Mouse (Mus musculus): ENCODE measurements at regions not wholly inside any gene's neighbourhood (a gene's known extent, or its start where the extent isn't known, plus 50 kb on each side); places are given as distances from the start of the nearest gene placed in this dataset.

- WGBS, result 84% methylated on average over 4 of the region's 4 CpGs
Measured at GRCm38 (mm10) chr2:45252321-45252720, 135.1 kb upstream of the Zeb2 start.

GRCm38 (mm10) chr2:45249658-45250057 lies 132.5 kb upstream of the Zeb2 start:
- Histone ChIP-seq H3K27me3 (ENCODE audit: control insufficient read depth, insufficient read depth, low read length) (no peaks in the 10 kb centered on the region), H3K36me3 (replicated peaks; ENCODE audit: control insufficient read depth, insufficient read depth) (no peaks in the 10 kb centered on the region), H3K4me2 (replicated peaks) (no peak overlapping the region), H3K9me3 (ENCODE audit: control insufficient read depth, low read length) (no peaks in the 10 kb centered on the region), H3K4me1 (replicated peaks; ENCODE audit: control insufficient read depth, insufficient read depth, low read length) (no peaks in the 10 kb centered on the region), H3K4me3 (replicated peaks; ENCODE audit: low read length) (no peak overlapping the region), H3K27ac (no peak overlapping the region), H3K9ac (no peak overlapping the region)
- ATAC-seq (ENCODE audit: low FRiP score), result no peak
- WGBS, result 87% methylated on average over 1 of the region's 1 CpGs
- no peak for DNase-seq (ENCODE audit: low spot score)

More at GRCm38 (mm10) chr2:45252321-45252720, 135.1 kb upstream of the Zeb2 start:
- Histone ChIP-seq H3K27me3 (ENCODE audit: control insufficient read depth, insufficient read depth, low read length) (no peaks in the 10 kb centered on the region), H3K4me2 (replicated peaks) (no peak overlapping the region), H3K9ac (no peak overlapping the region), H3K36me3 (replicated peaks; ENCODE audit: control insufficient read depth, insufficient read depth) (no peaks in the 10 kb centered on the region), H3K9me3 (ENCODE audit: control insufficient read depth, low read length) (no peaks in the 10 kb centered on the region), H3K4me3 (replicated peaks; ENCODE audit: low read length) (no peak overlapping the region), H3K4me1 (replicated peaks; ENCODE audit: control insufficient read depth, insufficient read depth, low read length) (no peaks in the 10 kb centered on the region), H3K27ac (no peak overlapping the region)
- no peak for ATAC-seq (ENCODE audit: low FRiP score)
- no peak for DNase-seq (ENCODE audit: low spot score)

- ATAC-seq (ENCODE audit: low FRiP score) (no peak), DNase-seq (ENCODE audit: low spot score) (no peak)
- Histone ChIP-seq H3K27ac (no peak overlapping the region), H3K9ac (no peak overlapping the region), H3K4me2 (replicated peaks) (no peak overlapping the region), H3K4me1 (replicated peaks; ENCODE audit: control insufficient read depth, insufficient read depth, low read length) (no peaks in the 10 kb centered on the region), H3K4me3 (replicated peaks; ENCODE audit: low read length) (no peak overlapping the region), H3K27me3 (ENCODE audit: control insufficient read depth, insufficient read depth, low read length) (no peaks in the 10 kb centered on the region), H3K9me3 (ENCODE audit: control insufficient read depth, low read length) (no peaks in the 10 kb centered on the region), H3K36me3 (replicated peaks; ENCODE audit: control insufficient read depth, insufficient read depth) (no peaks in the 10 kb centered on the region)
- 89% methylated on average over 10 of the region's 10 CpGs for WGBS
Measured at GRCm38 (mm10) chr2:45246061-45246945, 129.1 kb upstream of the Zeb2 start.

GRCm38 (mm10) chr2:45245506-45245905 lies 128.3 kb upstream of the Zeb2 start:
- Histone ChIP-seq H3K36me3 (replicated peaks; ENCODE audit: control insufficient read depth, insufficient read depth) (no peaks in the 10 kb centered on the region), H3K27me3 (ENCODE audit: control insufficient read depth, insufficient read depth, low read length) (no peaks in the 10 kb centered on the region), H3K27ac (no peak overlapping the region), H3K4me3 (replicated peaks; ENCODE audit: low read length) (no peak overlapping the region), H3K9me3 (ENCODE audit: control insufficient read depth, low read length) (no peaks in the 10 kb centered on the region), H3K9ac (no peak overlapping the region), H3K4me1 (replicated peaks; ENCODE audit: control insufficient read depth, insufficient read depth, low read length) (no peaks in the 10 kb centered on the region), H3K4me2 (replicated peaks) (no peak overlapping the region)
- DNase-seq (ENCODE audit: low spot score), result no peak
- ATAC-seq (ENCODE audit: low FRiP score), result no peak
- WGBS, result 90% methylated on average over 1 of the region's 1 CpGs

- Histone ChIP-seq H3K36me3 (replicated peaks; ENCODE audit: control insufficient read depth, insufficient read depth) (no peaks in the 10 kb centered on the region), H3K27ac (no peak overlapping the region), H3K9ac (no peak overlapping the region), H3K9me3 (ENCODE audit: control insufficient read depth, low read length) (no peaks in the 10 kb centered on the region), H3K27me3 (ENCODE audit: control insufficient read depth, insufficient read depth, low read length) (no peaks in the 10 kb centered on the region), H3K4me1 (replicated peaks; ENCODE audit: control insufficient read depth, insufficient read depth, low read length) (no peaks in the 10 kb centered on the region), H3K4me2 (replicated peaks) (no peak overlapping the region), H3K4me3 (replicated peaks; ENCODE audit: low read length) (no peak overlapping the region)
- DNase-seq (ENCODE audit: low spot score) (no peak), ATAC-seq (ENCODE audit: low FRiP score) (no peak)
- 88% methylated on average over 14 of the region's 14 CpGs for WGBS
Measured at GRCm38 (mm10) chr2:45244491-45244890, 127.3 kb upstream of the Zeb2 start.

GRCm38 (mm10) chr2:45239501-45240292 lies 122.5 kb upstream of the Zeb2 start:
- Histone ChIP-seq H3K4me1 (replicated peaks; ENCODE audit: control insufficient read depth, insufficient read depth, low read length) (no peaks in the 10 kb centered on the region), H3K27ac (no peak overlapping the region), H3K27me3 (ENCODE audit: control insufficient read depth, insufficient read depth, low read length) (no peaks in the 10 kb centered on the region), H3K4me3 (replicated peaks; ENCODE audit: low read length) (no peak overlapping the region), H3K9me3 (ENCODE audit: control insufficient read depth, low read length) (no peaks in the 10 kb centered on the region), H3K36me3 (replicated peaks; ENCODE audit: control insufficient read depth, insufficient read depth) (no peaks in the 10 kb centered on the region), H3K9ac (no peak overlapping the region), H3K4me2 (replicated peaks) (no peak overlapping the region)
- WGBS, result 89% methylated on average over 16 of the region's 16 CpGs
- ATAC-seq (ENCODE audit: low FRiP score), result no peak
- DNase-seq (ENCODE audit: low spot score), result no peak

- 96% methylated on average over 6 of the region's 6 CpGs for WGBS
- no peak overlapping the region for H3K4me3 ChIP-seq (replicated peaks; ENCODE audit: low read length)
- no peaks in the 10 kb centered on the region for H3K4me1 ChIP-seq (replicated peaks; ENCODE audit: control insufficient read depth, insufficient read depth, low read length)
- H3K27me3 ChIP-seq (ENCODE audit: control insufficient read depth, insufficient read depth, low read length), result no peaks in the 10 kb centered on the region
- H3K9me3 ChIP-seq (ENCODE audit: control insufficient read depth, low read length), result no peaks in the 10 kb centered on the region
- no peak overlapping the region for H3K9ac ChIP-seq
- H3K27ac ChIP-seq, result no peak overlapping the region
- DNase-seq (ENCODE audit: low spot score) (no peak), ATAC-seq (ENCODE audit: low FRiP score) (no peak)
- H3K36me3 ChIP-seq (replicated peaks; ENCODE audit: control insufficient read depth, insufficient read depth), result no peaks in the 10 kb centered on the region
- H3K4me2 ChIP-seq (replicated peaks), result no peak overlapping the region
Measured at GRCm38 (mm10) chr2:45239001-45239400, 121.8 kb upstream of the Zeb2 start.

GRCm38 (mm10) chr2:45236168-45236700 lies 119.0 kb upstream of the Zeb2 start:
- Histone ChIP-seq H3K27ac (no peak overlapping the region), H3K27me3 (ENCODE audit: control insufficient read depth, insufficient read depth, low read length) (no peaks in the 10 kb centered on the region), H3K9me3 (ENCODE audit: control insufficient read depth, low read length) (no peaks in the 10 kb centered on the region), H3K9ac (no peak overlapping the region), H3K4me2 (replicated peaks) (no peak overlapping the region), H3K4me1 (replicated peaks; ENCODE audit: control insufficient read depth, insufficient read depth, low read length) (no peaks in the 10 kb centered on the region), H3K36me3 (replicated peaks; ENCODE audit: control insufficient read depth, insufficient read depth) (no peaks in the 10 kb centered on the region), H3K4me3 (replicated peaks; ENCODE audit: low read length) (no peak overlapping the region)
- DNase-seq (ENCODE audit: low spot score) (no peak), ATAC-seq (ENCODE audit: low FRiP score) (no peak)
- WGBS, result 95% methylated on average over 13 of the region's 13 CpGs

GRCm38 (mm10) chr2:45234148-45234547 lies 117.0 kb upstream of the Zeb2 start:
- Histone ChIP-seq H3K9ac (no peak overlapping the region), H3K9me3 (ENCODE audit: control insufficient read depth, low read length) (no peaks in the 10 kb centered on the region), H3K4me1 (replicated peaks; ENCODE audit: control insufficient read depth, insufficient read depth, low read length) (no peaks in the 10 kb centered on the region), H3K36me3 (replicated peaks; ENCODE audit: control insufficient read depth, insufficient read depth) (no peaks in the 10 kb centered on the region), H3K4me3 (replicated peaks; ENCODE audit: low read length) (no peak overlapping the region), H3K27ac (no peak overlapping the region), H3K4me2 (replicated peaks) (no peak overlapping the region), H3K27me3 (ENCODE audit: control insufficient read depth, insufficient read depth, low read length) (no peaks in the 10 kb centered on the region)
- ATAC-seq (ENCODE audit: low FRiP score) (no peak), DNase-seq (ENCODE audit: low spot score) (no peak)
- 94% methylated on average over 1 of the region's 1 CpGs for WGBS
